Mouse (Mus musculus): ENCODE data around the gene Hnrnpk.
"Not testable (repeated sequence)": the region's sequence is repeated elsewhere in the genome, so short reads cannot be mapped to it uniquely, and the experiment has no call there.

Gene Hnrnpk

DNA sequence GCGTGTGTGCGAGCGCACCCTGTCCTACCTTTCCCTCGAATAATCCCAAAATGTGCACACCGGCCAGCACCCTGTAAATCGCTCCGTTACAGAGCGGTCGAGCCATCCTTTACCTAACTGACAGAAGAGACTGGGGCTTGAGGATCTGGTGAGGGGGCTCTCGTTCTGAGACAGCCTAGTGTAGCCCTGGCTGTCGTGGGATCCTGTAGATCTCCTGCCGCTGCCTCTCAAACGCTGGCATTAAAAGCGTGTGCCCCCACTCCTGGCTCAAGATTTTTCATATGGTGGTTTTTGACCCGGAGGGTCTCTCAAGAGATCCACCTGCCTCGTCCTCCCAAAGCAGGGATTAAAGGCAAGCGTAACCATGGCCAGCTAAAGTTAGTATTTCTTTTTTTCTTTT is at the start of gene Hnrnpk:
Gene Hnrnpk (minus strand): TSS at position 101 of the 400 bp plus-strand sequence.
- not testable (repeated sequence) for DNase-seq (ENCODE audit: low read depth, low spot score)

DNA sequence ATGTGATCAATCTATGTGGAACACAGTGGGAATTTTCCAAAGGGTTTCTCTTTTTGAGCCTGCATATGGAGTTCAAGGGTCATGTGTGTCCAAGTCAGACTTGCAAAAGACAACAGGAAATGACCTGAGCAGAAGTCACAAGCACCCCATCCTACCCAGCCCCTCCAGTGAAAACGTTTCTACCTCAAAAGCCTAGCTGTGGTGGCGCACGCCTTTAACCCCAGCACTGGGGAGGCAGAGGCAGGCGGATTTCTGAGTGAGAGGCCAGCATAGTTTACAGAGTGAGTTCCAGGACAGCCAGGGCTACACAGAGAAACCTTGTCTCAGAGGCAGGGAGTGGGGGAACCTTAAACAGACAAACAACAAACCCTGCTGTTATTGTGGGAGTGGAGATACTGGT is 49.1 kb upstream of the Hnrnpk start:
- no peak for DNase-seq (ENCODE audit: low read depth, low spot score)

DNA sequence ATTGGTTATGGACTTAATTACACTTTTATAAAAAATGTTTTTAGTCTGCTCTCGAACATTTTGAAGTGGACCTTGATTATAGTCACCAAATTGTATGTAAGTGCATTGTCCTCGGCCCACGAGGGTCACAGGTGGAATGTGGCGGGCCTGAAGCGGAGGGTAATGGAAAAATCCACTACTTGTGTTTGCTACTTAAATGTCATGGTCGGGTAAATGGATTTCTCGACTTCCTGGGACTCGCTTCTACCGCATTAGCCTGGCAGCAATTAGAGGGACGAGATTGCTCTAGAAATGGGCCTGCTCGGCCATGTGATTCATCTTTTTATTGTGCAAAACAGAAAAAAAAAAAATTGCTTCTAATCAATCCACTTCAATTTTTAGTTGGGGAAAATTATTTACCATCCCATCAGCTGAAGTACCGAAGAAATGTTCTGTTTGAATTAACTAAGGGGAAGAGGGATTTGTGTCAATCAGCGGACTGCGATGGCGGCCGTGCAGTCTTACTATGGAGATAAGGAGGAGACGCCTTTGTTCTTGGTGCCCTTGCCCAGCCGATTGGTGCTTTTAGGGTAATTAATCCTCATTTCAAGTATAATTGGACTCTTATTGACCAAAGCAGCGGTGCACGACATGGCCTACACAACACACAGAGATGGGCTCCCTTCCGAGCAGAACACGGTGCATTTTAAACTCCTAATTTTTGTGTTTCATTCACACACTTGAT is 47.5 kb upstream of the Hnrnpk start:
- no peak for DNase-seq (ENCODE audit: low read depth, low spot score)

DNA sequence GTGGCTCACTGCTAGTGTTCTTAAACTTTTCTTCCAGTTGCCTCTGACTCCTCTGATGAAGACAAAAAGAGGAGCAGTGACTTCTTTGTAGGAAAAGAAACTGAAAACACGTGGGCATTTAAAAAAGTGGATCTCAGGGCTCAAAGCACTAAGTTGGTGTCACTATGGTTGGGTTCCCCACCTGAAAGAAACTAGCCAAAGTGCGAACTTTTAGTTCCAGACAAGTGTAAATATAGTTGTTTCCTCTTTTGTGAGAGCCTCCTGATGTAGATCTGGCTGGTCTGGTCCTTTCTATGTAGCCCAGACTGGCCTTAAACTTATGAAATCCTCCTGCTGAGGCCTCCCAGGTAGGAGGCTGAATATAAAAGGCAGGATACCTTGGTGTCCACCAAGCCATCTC is 43.4 kb upstream of the Hnrnpk start:
- no peak for DNase-seq (ENCODE audit: low read depth, low spot score)

DNA sequence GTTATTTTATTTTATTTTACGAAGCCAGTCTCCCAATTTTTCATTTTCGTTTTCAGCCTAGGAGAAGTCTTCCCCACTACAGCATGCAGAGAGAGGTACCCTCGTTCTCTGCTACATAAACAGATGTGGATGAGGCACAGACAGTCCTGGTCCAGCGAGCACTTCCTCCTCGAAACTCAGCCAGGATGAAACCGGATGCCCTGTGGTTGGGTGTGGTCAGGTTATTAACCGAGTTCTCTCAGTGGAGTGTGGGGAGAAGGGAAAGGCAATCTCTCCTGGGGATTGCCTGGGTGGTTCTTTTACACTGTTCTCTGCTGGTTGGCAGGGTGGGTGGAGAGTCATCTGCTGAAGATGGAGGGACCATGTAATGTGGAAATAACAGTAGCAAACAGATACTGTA is 40.6 kb upstream of the Hnrnpk start:
- DNase-seq (ENCODE audit: low read depth, low spot score): peak; percentile 19

DNA sequence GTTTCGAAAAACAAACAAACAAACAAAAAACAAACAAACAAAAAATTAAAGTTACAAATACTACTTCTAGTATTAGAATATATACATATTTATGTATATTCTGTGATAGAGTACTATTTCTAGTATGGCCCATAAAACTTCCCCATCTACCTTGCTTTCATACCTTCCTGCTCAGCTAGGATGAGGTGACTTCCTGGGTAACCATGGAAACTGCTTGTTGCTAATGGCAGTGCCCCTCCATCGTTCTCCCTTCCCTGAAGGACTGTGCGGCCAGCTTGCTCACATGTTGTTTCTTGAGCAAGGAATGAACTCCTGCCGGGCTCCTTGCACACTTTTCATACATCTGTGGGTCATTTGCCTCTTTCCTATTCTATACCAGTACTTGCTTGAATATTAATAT is 40.2 kb upstream of the Hnrnpk start:
- no peak for DNase-seq (ENCODE audit: low read depth, low spot score)

DNA sequence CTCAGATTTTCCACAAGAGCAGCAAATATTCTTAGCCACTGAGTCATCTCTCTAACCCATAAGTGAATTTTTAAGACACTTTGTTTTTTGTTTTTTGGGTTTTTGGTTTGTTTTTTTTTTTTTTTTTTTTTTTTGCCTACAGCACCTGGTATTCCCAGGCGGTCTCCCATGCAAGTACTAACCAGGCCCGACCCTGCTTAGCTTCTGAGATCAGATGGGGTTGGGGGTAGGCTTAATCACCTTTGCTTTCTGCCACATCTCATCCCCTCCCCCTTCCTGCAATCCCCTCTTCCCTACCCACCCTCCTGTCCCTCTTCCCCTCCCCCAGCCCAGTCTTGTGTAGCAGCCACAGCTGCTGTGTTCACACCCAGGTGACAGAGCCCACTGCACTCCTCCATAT is 36.6 kb upstream of the Hnrnpk start:
- DNase-seq (ENCODE audit: low read depth, low spot score): no peak

DNA sequence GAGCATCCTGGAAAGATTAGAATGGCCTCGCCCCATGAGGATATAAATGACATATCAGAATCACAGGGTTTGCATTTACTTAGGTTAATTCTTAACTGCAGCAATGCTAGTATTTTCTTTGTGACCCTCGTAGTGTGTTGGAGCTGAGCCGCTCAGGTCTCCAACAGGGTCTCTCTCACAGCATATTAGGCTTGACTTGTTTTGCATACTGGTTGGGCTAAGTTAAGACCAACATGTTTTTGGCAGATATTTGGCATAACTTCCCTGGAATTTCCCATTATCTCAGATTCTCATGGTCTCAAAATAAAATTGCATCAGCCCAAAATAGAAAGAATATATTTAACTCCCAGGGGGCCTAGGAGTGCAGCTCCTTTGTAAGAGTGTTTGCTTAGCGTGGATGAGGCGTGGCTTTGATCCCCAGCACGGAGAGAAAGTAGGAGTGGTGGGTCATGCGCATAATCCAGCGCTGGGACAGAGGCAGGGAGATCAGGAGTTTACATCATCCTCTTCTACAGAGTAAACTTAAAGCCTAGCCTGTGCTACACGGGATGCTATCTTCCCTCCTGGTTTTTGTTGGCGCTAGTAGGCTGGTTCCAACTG is 20.0 kb upstream of the Hnrnpk start:
- peak; percentile 11 for DNase-seq (ENCODE audit: low read depth, low spot score)

DNA sequence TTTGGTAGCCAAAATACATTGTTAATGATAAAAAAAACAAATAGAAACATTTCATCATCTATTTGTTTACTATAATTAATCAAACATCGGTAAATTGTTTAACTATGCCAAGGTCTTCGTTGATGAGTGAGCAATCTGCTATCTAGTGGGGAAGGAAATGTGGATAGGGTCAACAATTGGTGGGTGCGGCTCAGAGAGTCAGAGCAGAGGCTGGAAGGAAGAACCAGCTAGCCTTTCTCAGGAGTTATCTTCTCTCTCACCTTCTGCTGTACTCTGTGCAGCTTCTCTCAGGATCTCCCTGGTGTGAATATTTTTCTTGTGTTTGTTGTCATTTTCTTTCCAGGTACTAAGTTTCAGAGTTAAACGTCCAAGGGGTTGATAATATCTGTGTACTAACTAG is 19.1 kb upstream of the Hnrnpk start:
- no peak for DNase-seq (ENCODE audit: low read depth, low spot score)

DNA sequence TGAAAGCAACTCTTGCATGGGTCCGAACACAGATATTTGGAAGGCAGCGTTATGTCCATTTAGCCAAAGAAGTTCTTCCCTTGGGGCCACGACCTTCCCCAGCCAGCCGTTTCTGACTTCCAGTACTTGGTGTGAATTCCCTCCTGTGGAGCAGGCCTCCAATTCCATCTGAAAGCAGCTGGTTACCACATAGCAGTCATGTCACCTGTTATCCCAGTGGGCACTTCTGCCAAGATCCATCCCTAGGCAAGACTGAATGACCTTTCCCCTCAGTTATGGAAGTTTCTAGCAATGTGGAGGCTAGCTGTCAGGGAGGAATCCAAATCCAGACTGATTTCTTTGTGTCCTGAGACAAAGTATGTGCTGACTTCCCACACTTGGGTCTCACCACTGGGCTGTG is 17.9 kb upstream of the Hnrnpk start:
- no peak for DNase-seq (ENCODE audit: low read depth, low spot score)

DNA sequence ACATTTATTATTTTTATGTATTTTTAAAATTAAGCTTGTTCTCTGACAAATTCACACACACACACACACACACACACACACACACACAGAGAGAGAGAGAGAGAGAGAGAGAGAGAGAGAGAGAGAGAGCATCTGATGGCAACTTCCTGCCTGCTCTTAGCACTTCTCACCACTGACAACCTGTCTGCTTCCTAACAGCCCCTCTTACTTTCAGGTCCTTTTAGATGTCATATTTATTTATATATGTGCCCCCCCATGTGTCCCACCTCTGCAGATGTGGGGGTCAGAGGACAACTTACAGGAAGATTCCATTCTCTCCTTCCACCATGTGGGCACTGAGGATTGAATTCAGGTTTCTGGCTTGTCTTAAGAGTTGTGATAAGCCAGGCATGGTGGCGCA is 16.1 kb upstream of the Hnrnpk start:
- DNase-seq (ENCODE audit: low read depth, low spot score): no peak

DNA sequence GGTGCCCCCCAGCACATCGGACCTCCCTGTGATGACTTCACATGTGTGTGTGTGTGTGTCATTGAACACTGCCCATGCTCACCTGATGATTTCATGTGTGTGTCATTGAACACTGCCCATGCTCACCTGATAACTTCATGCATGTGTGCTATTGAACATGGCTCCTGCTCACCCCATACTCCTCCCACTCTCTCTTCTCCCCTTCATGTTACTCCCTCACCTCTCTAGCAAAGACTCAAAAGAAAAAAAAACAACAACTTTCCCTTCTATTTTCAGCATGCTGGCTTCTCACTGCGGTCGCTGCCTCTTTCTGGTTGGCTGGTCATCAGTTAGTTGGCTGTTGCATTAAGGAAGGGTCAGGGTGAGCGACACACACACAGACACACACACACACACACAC is 15.5 kb upstream of the Hnrnpk start:
- DNase-seq (ENCODE audit: low read depth, low spot score): no peak

DNA sequence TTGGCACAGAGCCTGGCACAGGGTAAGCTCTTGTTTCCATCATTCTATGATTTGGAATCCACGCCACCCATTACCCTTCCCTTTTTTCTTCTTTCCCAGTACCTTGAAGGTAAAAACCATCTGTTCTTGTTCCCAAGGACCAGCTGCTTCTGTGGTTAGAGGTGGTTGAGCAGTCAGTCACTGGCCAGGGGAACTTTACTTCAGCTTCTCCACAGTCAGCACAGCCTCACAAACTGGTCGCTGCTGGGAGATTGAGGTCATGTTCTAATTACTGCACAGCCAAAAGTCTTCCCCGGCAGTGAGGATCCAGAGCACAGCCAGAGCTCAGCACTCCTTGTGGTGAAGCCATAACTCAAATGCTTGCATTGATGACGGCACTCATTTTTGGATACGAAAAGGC is 12.7 kb upstream of the Hnrnpk start:
- peak; percentile 10 for DNase-seq (ENCODE audit: low read depth, low spot score)

DNA sequence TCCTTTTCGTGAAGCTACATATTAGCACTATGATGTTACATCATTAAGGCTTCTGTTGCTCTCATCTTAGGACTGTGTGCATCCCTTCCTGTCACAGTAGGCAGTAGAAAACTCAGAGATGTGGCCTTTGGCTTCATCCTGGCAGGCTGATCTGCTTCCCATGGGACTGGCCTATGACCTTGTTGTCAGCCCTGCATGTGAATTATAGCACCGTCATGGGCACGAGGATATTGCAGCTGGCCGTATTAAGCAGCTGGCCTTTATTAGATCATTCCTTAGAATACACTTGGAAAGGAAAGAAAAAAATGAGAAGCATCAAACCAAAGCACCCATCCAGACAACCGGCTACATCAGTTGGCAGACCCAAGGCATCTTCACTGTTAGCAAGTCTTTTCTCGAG is 12.2 kb upstream of the Hnrnpk start:
- DNase-seq (ENCODE audit: low read depth, low spot score): peak; percentile 31

DNA sequence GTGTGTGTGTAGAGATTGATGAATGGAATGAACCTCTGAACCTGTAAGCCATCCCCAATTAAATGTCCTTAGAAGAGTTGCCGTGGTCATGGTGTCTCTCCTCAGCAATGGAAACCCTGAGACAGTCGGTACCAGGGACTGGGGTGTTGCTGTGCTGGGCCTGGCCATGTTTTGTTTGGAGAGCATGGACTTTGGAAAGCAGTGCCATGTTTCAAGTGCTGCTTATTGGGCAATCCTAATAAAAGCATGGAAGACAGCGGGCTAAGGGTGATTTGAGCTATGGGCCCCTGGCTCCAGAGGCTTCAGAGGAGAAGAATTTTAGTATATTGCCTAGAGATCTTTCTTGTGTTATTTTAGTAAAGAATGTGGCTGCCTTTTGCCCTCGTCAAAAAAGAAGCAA is 7.9 kb upstream of the Hnrnpk start:
- DNase-seq (ENCODE audit: low read depth, low spot score): no peak

DNA sequence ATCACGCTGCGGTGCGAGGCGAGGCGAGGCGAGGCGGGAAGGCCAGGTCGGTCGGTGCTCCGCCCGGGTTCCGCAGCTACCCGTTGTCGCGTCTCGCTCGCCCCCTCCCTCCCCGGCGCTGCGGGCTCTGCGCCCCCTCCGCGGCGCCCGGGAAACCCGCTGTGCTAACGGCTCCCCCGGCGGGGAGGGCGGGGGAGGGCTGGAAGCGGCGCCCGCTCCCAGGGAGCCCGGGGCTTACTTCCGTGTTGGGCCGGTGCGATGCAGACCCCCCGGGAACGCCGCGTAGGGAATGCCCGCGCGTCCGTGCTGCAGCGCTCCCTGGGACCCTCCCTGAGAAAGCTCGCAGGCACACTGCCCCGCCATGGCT is 416 bp downstream of the Hnrnpk start:
- no peak for DNase-seq (ENCODE audit: low read depth, low spot score)

DNA sequence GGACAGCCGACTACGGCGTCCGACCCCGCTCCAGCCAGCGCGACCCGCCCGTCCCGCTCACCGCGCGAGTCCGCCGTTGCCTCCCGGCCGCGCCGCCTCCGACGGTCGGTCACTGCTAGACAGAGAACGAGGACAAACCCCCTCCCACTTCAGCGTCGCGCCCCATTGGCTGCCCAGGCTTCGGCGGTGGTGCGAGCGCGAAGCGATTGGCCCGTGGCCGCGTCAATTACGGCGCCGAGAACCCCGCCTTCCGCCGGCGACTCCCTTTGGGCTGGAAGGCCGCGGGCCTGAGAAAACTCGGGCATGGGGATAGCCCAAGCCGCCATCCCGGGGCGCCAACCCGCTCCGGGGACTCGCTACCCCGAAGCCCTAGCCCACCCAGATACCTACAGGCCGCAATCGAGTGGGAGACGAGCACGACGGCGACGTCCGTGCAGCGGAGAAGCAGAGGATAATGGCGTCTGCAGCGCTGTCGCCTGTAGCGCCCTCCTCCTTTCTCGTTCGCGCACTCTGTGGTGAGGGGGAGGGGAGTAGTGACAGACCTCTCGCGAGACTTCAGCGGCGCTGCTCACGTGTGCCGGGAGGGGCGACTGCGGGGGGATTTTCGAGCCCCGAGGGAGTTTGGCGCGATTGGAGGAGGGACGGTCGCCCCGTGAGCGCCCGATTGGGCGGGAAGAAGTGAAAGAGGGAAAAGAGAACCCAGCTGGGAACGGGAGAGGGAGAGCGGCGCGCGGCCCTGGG is 970 bp downstream of the Hnrnpk start, which contains the start of gene Rmi1:
Gene Rmi1 (plus strand): TSS at position 246 of the 741 bp plus-strand sequence.
- peak; percentile 98 for DNase-seq (ENCODE audit: low read depth, low spot score)

DNA sequence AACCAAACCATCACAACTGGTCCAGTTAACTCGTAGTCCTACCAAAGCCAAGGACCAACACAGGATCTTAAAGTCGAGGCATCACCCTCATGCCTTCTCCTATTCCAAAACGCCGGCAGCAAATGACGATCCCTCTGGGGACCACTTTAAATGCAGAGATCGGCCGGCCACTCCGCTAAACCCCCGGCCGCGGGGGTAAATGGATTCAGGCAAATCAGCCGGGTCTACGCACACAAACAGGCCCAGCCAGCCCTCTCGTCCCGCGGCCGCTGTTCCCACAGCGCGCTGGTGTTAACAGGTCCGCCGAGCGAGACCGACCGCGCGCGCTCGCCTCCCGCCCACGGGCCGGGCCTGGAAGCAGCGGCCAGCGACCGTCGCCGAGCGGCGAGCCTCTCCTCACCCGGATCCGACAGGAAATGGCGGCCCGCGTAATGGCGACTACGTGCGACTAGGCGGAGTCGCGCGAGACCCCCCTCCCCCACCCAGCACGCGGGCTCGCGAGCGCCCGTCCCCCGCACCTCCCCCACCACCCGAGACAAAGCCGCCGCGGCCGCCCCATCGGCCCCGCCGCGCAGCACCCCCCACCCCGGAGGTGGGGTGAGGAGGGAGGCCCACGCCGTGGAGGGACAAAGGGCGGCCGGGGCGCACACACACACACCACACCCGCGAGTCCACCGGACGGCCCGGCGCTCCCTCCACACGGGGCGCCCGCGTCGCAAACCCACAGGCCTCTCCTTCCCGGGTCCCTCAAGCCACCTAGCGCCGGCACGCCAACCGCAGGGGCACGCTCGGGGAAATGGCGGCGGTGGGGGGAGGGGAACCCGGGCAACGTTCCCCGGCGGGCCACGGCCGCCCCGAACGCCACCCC is 1.8 kb downstream of the Hnrnpk start:
- peak; percentile 54 for DNase-seq (ENCODE audit: low read depth, low spot score)

DNA sequence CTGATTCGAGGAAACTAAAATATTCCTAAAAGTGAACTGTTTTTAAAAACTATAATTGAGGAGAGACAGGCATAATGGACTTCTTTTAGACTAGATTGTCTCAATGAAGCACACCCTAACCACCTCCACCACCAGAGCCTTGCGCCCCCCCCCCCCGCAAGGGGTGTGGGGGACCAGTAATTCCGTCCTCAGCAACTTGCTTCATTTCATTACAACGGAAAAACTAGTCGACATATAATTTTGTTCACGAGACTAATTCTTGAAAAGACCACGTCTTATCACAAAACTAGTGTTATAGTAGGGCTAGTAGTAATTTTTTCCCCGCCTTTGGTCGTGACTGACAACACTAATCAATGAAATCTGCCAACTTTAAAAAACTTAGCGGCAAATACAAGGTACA is 2.6 kb downstream of the Hnrnpk start:
- no peak for DNase-seq (ENCODE audit: low read depth, low spot score)

DNA sequence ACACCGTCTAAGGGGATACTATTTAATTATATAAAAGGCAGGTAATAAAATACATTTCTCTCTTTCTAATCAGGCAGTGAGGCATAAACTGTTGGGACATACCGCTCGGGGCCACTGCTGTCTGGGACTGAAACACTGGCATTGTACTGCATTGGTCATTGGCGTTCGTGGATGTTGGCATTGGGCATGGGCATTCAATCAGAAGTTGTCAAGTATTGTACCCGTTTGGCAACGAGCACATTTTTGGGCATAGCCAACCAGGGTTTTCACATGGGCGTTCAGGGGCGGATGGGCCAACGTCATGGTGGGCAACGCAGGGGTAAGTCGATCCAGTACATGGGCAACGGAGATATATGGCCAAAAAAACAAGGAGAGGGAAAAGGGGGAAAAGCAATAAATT is 5.5 kb downstream of the Hnrnpk start:
- no peak for DNase-seq (ENCODE audit: low read depth, low spot score)

DNA sequence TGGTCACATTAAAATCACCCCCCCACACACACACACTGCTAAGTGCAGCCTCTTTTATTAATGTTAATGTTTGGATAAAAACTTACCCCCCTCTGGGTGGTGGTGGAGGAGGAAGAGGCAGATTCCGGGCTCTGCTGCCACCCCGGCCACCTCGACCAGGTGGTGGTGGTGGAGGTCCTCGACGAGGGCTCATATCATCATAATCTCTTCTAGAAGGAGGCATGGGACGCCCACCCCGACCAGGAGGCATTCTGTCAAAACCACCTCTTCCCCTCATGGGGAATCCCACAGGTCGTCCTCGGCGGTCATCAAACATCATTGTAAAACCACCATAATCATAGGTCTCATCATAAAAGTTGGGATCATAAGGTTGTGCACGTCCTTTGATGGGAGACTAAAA is 8.8 kb downstream of the Hnrnpk start:
- DNase-seq (ENCODE audit: low read depth, low spot score): not testable (repeated sequence)

All from skeletal muscle tissue, adult 2 months (tissue).